Mouse (Mus musculus) olfactory bulb, adult 2 months (tissue): ENCODE results near the gene Gm45261.

Experiments
- CTCF ChIP-seq: fragments of 200-500 bp; IDR thresholded peaks from 2 replicates; pipeline ENCODE4 v1.5.1; 2012; ENCODE audit warnings: low read depth, mild to moderate bottlenecking, low read length, moderate library complexity; ENCODE audit not compliant: insufficient read depth
- POLR2A ChIP-seq: fragments of 200-500 bp; IDR thresholded peaks from 2 replicates; pipeline ENCODE4 v1.6.1; 2012; ENCODE audit warnings: mild to moderate bottlenecking, low read depth, low read length, moderate library complexity; ENCODE audit not compliant: insufficient read depth

- TF ChIP-seq POLR2A (no peak), CTCF (no peak)
Observed at GRCm38 (mm10) chr1:80410229-80410973, 50.8 kb downstream of the Gm45261 start.
